In the genomic region with DNA sequence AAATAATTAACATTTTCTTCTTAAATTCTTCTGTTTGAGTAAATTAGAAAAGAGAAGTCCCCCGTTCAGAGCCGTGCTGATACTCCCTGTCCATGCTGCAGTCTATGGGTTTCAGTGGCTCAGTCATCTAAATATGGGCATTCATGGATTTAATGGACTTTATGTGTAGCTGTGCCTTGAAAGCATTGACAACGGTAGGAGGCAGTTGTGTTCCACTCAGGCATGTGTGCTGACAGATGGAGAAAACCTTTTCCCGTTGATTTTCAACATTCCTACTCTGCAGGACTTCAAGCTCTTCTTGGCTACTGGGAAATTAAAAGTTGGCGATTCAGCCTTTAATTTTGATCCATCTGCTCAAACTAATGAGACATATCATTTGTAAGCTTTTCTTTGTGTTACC, we compare ENCODE assay signal across 12 mouse cellular contexts.
DNase-seq lines count a peak whose midpoint lies in the region; ATAC-seq lines count a peak whose summit lies in the region.
"Had no signal": no experiment of that assay in that cellular context is flagged by ENCODE, and none has a peak within 500 bp of the region (broad histone marks: within the 10 kb centered on the region; RNA-seq: fewer than 3 reads in every experiment).

No protein-coding gene starts in this region.

- ATAC-seq in midbrain, embryonic 11.5 days (ENCODE audit: low FRiP score) = no peak
- ATAC-seq in midbrain, embryonic 16.5 days = no peak
- ATAC-seq: CD4-positive, CD25-positive, alpha-beta regulatory T cell, adult 4 months had no signal

- DNase-seq in midbrain, embryonic 11.5 days (ENCODE audit: low spot score, missing footprints) = peak; percentile 49
- peak; percentile 69 for DNase-seq in cerebellum, adult 11-12 months
- peak; percentile 55 to 68 for DNase-seq in cerebellum, postnatal 36 days
- peak; percentile 27 for DNase-seq in layer of hippocampus, adult 9-11 months
- no peak for DNase-seq in adrenal gland, postnatal 36 days
- DNase-seq in midbrain, embryonic 10.5 days (ENCODE audit: low spot score) = no peak
- DNase-seq in spleen, postnatal 14 days (ENCODE audit: low spot score in 2 of 2) = no peak
- DNase-seq: lung, postnatal 36 days; right cerebral cortex, postnatal 25 days had no signal

- no peak overlapping the region for H3K9ac ChIP-seq in midbrain, embryonic 11.5 days (ENCODE audit: low read length)
- H3K9ac ChIP-seq in midbrain, embryonic 16.5 days (ENCODE audit: low read depth, low read length) = no peak overlapping the region
- H3K9ac ChIP-seq: liver, embryonic 15.5 days had no signal

- H3K27ac ChIP-seq in midbrain, embryonic 11.5 days (ENCODE audit: low read depth, low read length) = no peak overlapping the region
- no peak overlapping the region for H3K27ac ChIP-seq in midbrain, embryonic 16.5 days (ENCODE audit: low read length)
- H3K27ac ChIP-seq in midbrain, embryonic 10.5 days (replicated peaks) = no peak overlapping the region
- H3K27ac ChIP-seq: liver, embryonic 15.5 days had no signal

- H3K36me3 ChIP-seq in midbrain, embryonic 11.5 days (ENCODE audit: control insufficient read depth, insufficient read depth, low read length) = no peaks in the 10 kb centered on the region
- no peaks in the 10 kb centered on the region for H3K36me3 ChIP-seq in midbrain, embryonic 16.5 days (ENCODE audit: control insufficient read depth, insufficient read depth, low read length)
- no peaks in the 10 kb centered on the region for H3K36me3 ChIP-seq in midbrain, embryonic 10.5 days
- H3K36me3 ChIP-seq: liver, embryonic 15.5 days had no signal

- H3K4me1 ChIP-seq in midbrain, embryonic 11.5 days (ENCODE audit: control insufficient read depth, insufficient read depth, low read length) = no peaks in the 10 kb centered on the region
- no peaks in the 10 kb centered on the region for H3K4me1 ChIP-seq in midbrain, embryonic 16.5 days (ENCODE audit: control insufficient read depth, insufficient read depth, low read length)
- no peaks in the 10 kb centered on the region for H3K4me1 ChIP-seq in midbrain, embryonic 10.5 days
- H3K4me1 ChIP-seq: liver, embryonic 15.5 days had no signal

- H3K4me2 ChIP-seq in midbrain, embryonic 11.5 days = no peak overlapping the region
- no peak overlapping the region for H3K4me2 ChIP-seq in midbrain, embryonic 16.5 days (ENCODE audit: low read length)
- H3K4me2 ChIP-seq: liver, embryonic 15.5 days had no signal

- no peaks in the 10 kb centered on the region for H3K27me3 ChIP-seq in midbrain, embryonic 11.5 days (ENCODE audit: control insufficient read depth, insufficient read depth, low read length)
- H3K27me3 ChIP-seq in midbrain, embryonic 16.5 days (ENCODE audit: control insufficient read depth, insufficient read depth, low read depth, low read length) = no peaks in the 10 kb centered on the region
- H3K27me3 ChIP-seq in midbrain, embryonic 10.5 days (ENCODE audit: low read depth, poor library complexity, severe bottlenecking) = no peaks in the 10 kb centered on the region
- H3K27me3 ChIP-seq: liver, embryonic 15.5 days had no signal

- no peaks in the 10 kb centered on the region for H3K9me3 ChIP-seq in midbrain, embryonic 11.5 days (ENCODE audit: control insufficient read depth, low read length)
- H3K9me3 ChIP-seq in midbrain, embryonic 16.5 days (replicated peaks; ENCODE audit: control insufficient read depth, low read length, poor library complexity, severe bottlenecking) = no peaks in the 10 kb centered on the region
- H3K9me3 ChIP-seq in midbrain, embryonic 10.5 days (replicated peaks) = no peaks in the 10 kb centered on the region
- H3K9me3 ChIP-seq: liver, embryonic 15.5 days had no signal

- H3K4me3 ChIP-seq in midbrain, embryonic 11.5 days (ENCODE audit: low read depth, low read length) = no peak overlapping the region
- H3K4me3 ChIP-seq in midbrain, embryonic 16.5 days (ENCODE audit: low read depth, low read length) = no peak overlapping the region
- H3K4me3 ChIP-seq in midbrain, embryonic 10.5 days = no peak overlapping the region
- H3K4me3 ChIP-seq: liver, embryonic 15.5 days had no signal

- WGBS in midbrain, embryonic 11.5 days = 57% methylated on average over 5 of the region's 5 CpGs
- WGBS in midbrain, embryonic 16.5 days = 42% methylated on average over 5 of the region's 5 CpGs
- 66% methylated on average over 5 of the region's 5 CpGs for WGBS in midbrain, embryonic 10.5 days

Comparison
In these comparisons a context has a peak if more than half of its experiments do, and no peak if none do; other contexts are left out.
1. DNase-seq: peak in midbrain, embryonic 11.5 days (single experiment), cerebellum, adult 11-12 months (single experiment), cerebellum, postnatal 36 days (2 of 2) and layer of hippocampus, adult 9-11 months (single experiment); none in adrenal gland, postnatal 36 days (0 of 2), midbrain, embryonic 10.5 days (single experiment) and spleen, postnatal 14 days (0 of 2).